Mouse (Mus musculus) embryonic facial prominence, embryonic 13.5 days (tissue): ENCODE data around the gene Tmc2. TPM values are rescaled to one million over a fixed set of nuclear protein-coding genes. Genes with fewer than 3 reads are reported as not detected.

Experiments used
- ATAC-seq: fragments of 200-750 bp; cut with Nextera tagmentation; 2 replicates; pipeline ENCODE4 v1.8.0; 2017; ENCODE audit warnings: low read depth; ENCODE audit not compliant: insufficient number of reproducible peaks, insufficient read depth, low FRiP score, low TSS enrichment
- H3K27ac ChIP-seq: fragments of 300-500 bp; sonication (generic); 2 replicates; pipeline ENCODE4 v1.5.1; 2015; ENCODE audit warnings: moderate library complexity, mild to moderate bottlenecking, inconsistent platforms
- H3K27me3 ChIP-seq: fragments of 300-500 bp; sonication (generic); 2 replicates; pipeline ENCODE4 v1.6.1; 2015; ENCODE audit warnings: mild to moderate bottlenecking, inconsistent platforms
- H3K36me3 ChIP-seq: fragments of 300-500 bp; sonication (generic); 2 replicates; pipeline ENCODE4 v1.6.1; 2015; ENCODE audit warnings: mild to moderate bottlenecking, inconsistent platforms
- H3K4me1 ChIP-seq: fragments of 300-500 bp; sonication (generic); 2 replicates; pipeline ENCODE4 v1.6.1; 2015; ENCODE audit warnings: inconsistent platforms
- H3K4me2 ChIP-seq: fragments of 300-500 bp; sonication (generic); 2 replicates; pipeline ENCODE4 v1.6.1; 2015; ENCODE audit warnings: moderate library complexity, mild to moderate bottlenecking, inconsistent platforms
- H3K4me3 ChIP-seq: fragments of 300-500 bp; sonication (generic); 2 replicates; pipeline ENCODE4 v1.5.1; 2015; ENCODE audit warnings: mild to moderate bottlenecking, inconsistent platforms
- H3K9ac ChIP-seq: fragments of 300-500 bp; sonication (generic); 2 replicates; pipeline ENCODE4 v1.6.1; 2015; ENCODE audit warnings: mild to moderate bottlenecking, inconsistent platforms
- H3K9me3 ChIP-seq: fragments of 300-500 bp; sonication (generic); 2 replicates; pipeline ENCODE4 v1.6.1; 2016; ENCODE audit warnings: inconsistent platforms
- WGBS: fragments of 180-500 bp; shearing (Covaris S2); methylation state at CpG from one replicate; pipeline ENCODE4 v1.1.7; 2015; ENCODE audit warnings: mixed read lengths; 5-methylcytosine and 5-hydroxymethylcytosine counted together
- polyA plus RNA-seq: library from polyadenylated mRNA; unstranded; fragments of >200 nt; fragmentation: Nextera tagmentation; extraction: Ambion mirVana; gene quantifications from 2 replicates; pipeline ENCODE4 v1.2.1, GENCODE M21; 2015

Tmc2 gene
- polyA plus RNA-seq, 1 experiment from 2014 or later: not detected

DNA sequence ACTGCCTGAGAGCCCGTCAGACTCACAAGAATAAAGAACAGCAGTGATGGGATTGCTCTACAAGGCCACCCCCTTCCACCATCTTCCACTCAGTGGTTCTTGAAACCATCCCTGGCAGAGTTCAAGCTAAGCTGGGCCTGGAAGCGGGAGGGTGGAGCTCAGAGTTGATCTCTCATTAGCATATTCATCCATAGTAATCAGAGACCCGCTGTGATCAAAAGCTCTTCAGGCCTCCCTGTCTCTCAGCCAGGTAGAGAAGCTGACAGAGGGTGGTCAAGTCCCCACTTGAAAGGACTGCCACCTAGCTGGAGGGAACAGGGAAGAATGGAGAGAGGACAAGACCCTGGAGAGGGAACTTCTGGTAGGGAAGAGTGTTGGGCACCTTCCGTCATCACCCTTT is 108.0 kb downstream of the Tmc2 start:
- no peaks in the 10 kb centered on the region for H3K9me3 ChIP-seq
- H3K36me3 ChIP-seq: peaks cover 68% of the 10 kb centered on the region
- H3K27me3 ChIP-seq: 0 out of 2 replicates have a peak, but pooled peaks cover under 1% of the 10 kb centered on the region
- no peak overlapping the region for H3K27ac ChIP-seq
- 0 out of 2 replicates have a peak, but pooled peaks cover 4% of the 10 kb centered on the region for H3K4me1 ChIP-seq
- H3K4me2 ChIP-seq: no peak overlapping the region
- H3K9ac ChIP-seq: no peak overlapping the region
- no peak for ATAC-seq
- no peak overlapping the region for H3K4me3 ChIP-seq
- WGBS: 49% methylated on average over 4 of the region's 4 CpGs

Other genes with a start within 250 kb of the Tmc2 start
- gene Tgm3, start 182.8 kb upstream of the Tmc2 start, polyA plus RNA-seq: 0.08 and 0.31 TPM in 2 replicates
- gene Tgm6, start 82.8 kb upstream of the Tmc2 start, polyA plus RNA-seq: 0.07 TPM in 1 of 2 replicates, not detected in the other
- gene Snrpb, start 15.8 kb upstream of the Tmc2 start, polyA plus RNA-seq: 538 and 617 TPM in 2 replicates
- 300 and 333 TPM in 2 replicates for gene Nop56, start 79.2 kb downstream of the Tmc2 start, polyA plus RNA-seq
- gene Idh3b, start 89.4 kb downstream of the Tmc2 start, polyA plus RNA-seq: 151 and 158 TPM in 2 replicates
- 3.9 and 4.8 TPM in 2 replicates for gene Ebf4, start 100.0 kb downstream of the Tmc2 start, polyA plus RNA-seq
- gene Cpxm1, start 202.4 kb downstream of the Tmc2 start, polyA plus RNA-seq: 110 and 133 TPM in 2 replicates
- gene Gm28372, start 210.0 kb downstream of the Tmc2 start, polyA plus RNA-seq: 0.32 TPM in 1 of 2 replicates, not detected in the other
- not detected in 2 replicates for gene 1700020A23Rik, start 210.1 kb downstream of the Tmc2 start, polyA plus RNA-seq
- gene Tmem239, start 211.3 kb downstream of the Tmc2 start, polyA plus RNA-seq: 0.32 TPM in 1 of 2 replicates, not detected in the other
- gene Vps16, start 229.1 kb downstream of the Tmc2 start, polyA plus RNA-seq: 105 and 108 TPM in 2 replicates
- 15.5 and 16.3 TPM in 2 replicates for gene Pced1a, start 229.5 kb downstream of the Tmc2 start, polyA plus RNA-seq